Mouse (Mus musculus) bone marrow, adult 2 months (tissue): ENCODE data around the gene Il6ra. TPM values are rescaled to one million over a fixed set of nuclear protein-coding genes. Genes with fewer than 3 reads are reported as not detected.

Experiments
- H3K27ac ChIP-seq: fragments of 200-500 bp; 2 replicates; pipeline ENCODE4 v1.5.1; 2012; ENCODE audit warnings: low read depth, mild to moderate bottlenecking, control low read depth, inconsistent platforms, low read length; ENCODE audit not compliant: control insufficient read depth, poor library complexity, insufficient read depth
- H3K4me1 ChIP-seq: fragments of 200-500 bp; 2 replicates; pipeline ENCODE4 v1.6.1; 2011; ENCODE audit warnings: low read length; ENCODE audit not compliant: control insufficient read depth, insufficient read depth
- H3K4me3 ChIP-seq: fragments of 200-500 bp; replicated peaks from 2 replicates; pipeline ENCODE3; 2011; ENCODE audit warnings: mild to moderate bottlenecking, low read depth, low read length, control low read depth; ENCODE audit not compliant: control insufficient read depth
- CTCF ChIP-seq: fragments of 200-500 bp; IDR thresholded peaks from 2 replicates; pipeline ENCODE4 v1.5.1; 2011; ENCODE audit warnings: low read length, control low read depth; ENCODE audit not compliant: control insufficient read depth, insufficient read depth
- POLR2A ChIP-seq: fragments of 200-500 bp; IDR thresholded peaks from 2 replicates; pipeline ENCODE4 v1.6.1; 2011; ENCODE audit warnings: low read depth, mild to moderate bottlenecking, control low read depth, low read length, borderline replicate concordance; ENCODE audit not compliant: control insufficient read depth
- WGBS: fragments of 180-500 bp; shearing (Covaris S2); methylation state at CpG from one replicate; pipeline ENCODE4 v1.1.7; 2018; 5-methylcytosine and 5-hydroxymethylcytosine counted together
- polyA plus RNA-seq: library from polyadenylated mRNA; stranded (reverse); fragments of >200 nt; gene quantifications from 2 replicates; pipeline ENCODE4 v1.2.4, GENCODE M21; 2011; ENCODE audit warnings: low replicate concordance; ENCODE audit not compliant: missing spikeins, insufficient read depth, insufficient read length

The Il6ra gene
- polyA plus RNA-seq, 1 experiment = 11.4 TPM

- WGBS = 73% methylated on average over 12 of the region's 12 CpGs
- Histone ChIP-seq H3K4me1 (no peaks in the 10 kb centered on the region; the same call in 1 of the 2 replicates), H3K27ac (no peak overlapping the region), H3K4me3 (no peak overlapping the region)
- no peak for TF ChIP-seq CTCF
- no peak for TF ChIP-seq POLR2A
Measured at GRCm38 (mm10) chr3:89820311-89821095, 92.5 kb downstream of the Il6ra start.

DNA sequence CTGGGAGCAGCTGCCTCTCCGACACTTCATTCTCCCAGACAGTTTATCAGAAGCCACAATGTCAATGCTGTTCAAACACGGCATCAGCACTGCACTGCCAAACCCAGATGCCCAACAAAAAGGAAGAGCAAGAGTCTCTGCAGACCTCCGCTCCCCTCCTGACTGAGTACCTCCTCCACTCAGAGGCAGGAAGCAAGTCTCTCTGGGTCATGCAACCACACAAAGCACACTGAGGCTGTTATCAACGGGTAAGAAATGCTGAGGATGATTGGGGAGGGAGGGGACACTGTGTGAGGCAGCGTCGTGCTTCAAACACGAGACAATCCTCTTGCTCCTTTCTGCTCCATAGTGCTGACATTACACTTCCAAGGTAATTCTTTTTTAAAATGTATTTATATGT is 93.1 kb downstream of the Il6ra start:
- Histone ChIP-seq H3K27ac (no peak overlapping the region), H3K4me3 (no peak overlapping the region), H3K4me1 (no peaks in the 10 kb centered on the region; the same call in 1 of the 2 replicates)
- TF ChIP-seq POLR2A (no peak), CTCF (no peak)
- WGBS = 8% methylated on average over 7 of the region's 7 CpGs

GRCm38 (mm10) chr3:89818605-89819004 is 94.4 kb downstream of the Il6ra start:
- Histone ChIP-seq H3K27ac (no peak overlapping the region), H3K4me1 (no peaks in the 10 kb centered on the region; the same call in 1 of the 2 replicates), H3K4me3 (no peak overlapping the region)
- WGBS = 82% methylated on average over 3 of the region's 3 CpGs
- TF ChIP-seq POLR2A = no peak
- TF ChIP-seq CTCF = no peak

DNA sequence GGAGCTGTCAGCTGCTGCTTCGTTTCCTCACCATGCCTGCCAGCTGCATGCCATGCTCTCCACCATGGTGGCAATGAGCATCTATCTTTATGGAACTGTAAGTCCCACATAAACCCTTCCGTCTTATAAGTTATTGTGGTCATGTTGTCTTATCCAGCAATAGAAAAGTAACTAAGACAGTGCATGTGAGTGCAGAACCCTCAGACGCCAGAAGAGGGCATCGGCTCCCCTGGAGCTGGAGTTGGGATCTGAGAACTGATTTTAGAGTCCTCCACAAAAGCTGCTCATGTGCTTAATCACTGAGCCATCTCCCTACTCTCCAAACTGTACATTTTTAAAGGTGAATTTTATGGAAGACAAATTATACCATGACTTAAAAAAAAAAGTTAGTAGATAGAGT is 95.9 kb downstream of the Il6ra start:
- no peak overlapping the region for H3K27ac ChIP-seq
- H3K4me3 ChIP-seq = no peak overlapping the region
- WGBS = 65% methylated on average over 4 of the region's 4 CpGs
- H3K4me1 ChIP-seq = no peaks in the 10 kb centered on the region; the same call in 1 of the 2 replicates
- TF ChIP-seq CTCF (peak; percentile 57; the same call in 1 of the 2 replicates), POLR2A (no peak)

Other genes with a start within 250 kb of the Il6ra start
- 17.6 and 48.3 TPM in 2 replicates for gene Adar, start 198.2 kb downstream of the Il6ra start, polyA plus RNA-seq
- gene Chrnb2, start 148.6 kb downstream of the Il6ra start, polyA plus RNA-seq = 0.14 and 0.32 TPM in 2 replicates
- 44.2 and 78.7 TPM in 2 replicates for gene Ube2q1, start 139.6 kb downstream of the Il6ra start, polyA plus RNA-seq
- 1.2 and 1.7 TPM in 2 replicates for gene She, start 81.8 kb downstream of the Il6ra start, polyA plus RNA-seq
- 9.0 and 30.6 TPM in 2 replicates for gene Atp8b2, start 50.3 kb upstream of the Il6ra start, polyA plus RNA-seq
- 34.2 and 70.1 TPM in 2 replicates for gene Hax1, start 85.6 kb upstream of the Il6ra start, polyA plus RNA-seq
- gene 4933434E20Rik, start 138.4 kb upstream of the Il6ra start, polyA plus RNA-seq = 31.4 and 49.9 TPM in 2 replicates
- gene Ubap2l, start 139.4 kb upstream of the Il6ra start, polyA plus RNA-seq = 57.2 and 89.7 TPM in 2 replicates
- gene Tpm3, start 159.5 kb upstream of the Il6ra start, polyA plus RNA-seq = 645 and 665 TPM in 2 replicates
- gene Nup210l, start 190.9 kb upstream of the Il6ra start, polyA plus RNA-seq = 0.79 and 1.5 TPM in 2 replicates